Mouse (Mus musculus) limb, embryonic 14.5 days (tissue): ENCODE measurements around the gene Fam229a. TPM values are rescaled to one million over a fixed set of nuclear protein-coding genes. Genes with fewer than 3 reads are reported as not detected.

ENCODE experiments used
- ATAC-seq: fragments of 200-750 bp; cut with Nextera tagmentation; 2 replicates; pipeline ENCODE4 v1.8.0; 2017; ENCODE audit warnings: low read depth, moderate number of reproducible peaks, moderate TSS enrichment; ENCODE audit not compliant: low FRiP score
- DNase-seq: peaks from one replicate; pipeline ENCODE4 v3.0.0-alpha.2; 2015; ENCODE audit warnings: low spot score
- H3K27ac ChIP-seq: fragments of 300-500 bp; sonication (generic); replicated peaks from 2 replicates; pipeline ENCODE4 v1.5.1; 2014; ENCODE audit warnings: low read depth, mild to moderate bottlenecking, low read length, moderate library complexity, mixed read lengths
- H3K27me3 ChIP-seq: fragments of 300-500 bp; sonication (generic); 2 replicates; pipeline ENCODE4 v1.6.1; 2014; ENCODE audit warnings: low read length, mixed read lengths; ENCODE audit not compliant: control insufficient read depth, insufficient read depth
- H3K36me3 ChIP-seq: fragments of 300-500 bp; sonication (generic); 2 replicates; pipeline ENCODE4 v1.6.1; 2014; ENCODE audit warnings: mild to moderate bottlenecking, low read length, moderate library complexity, mixed read lengths; ENCODE audit not compliant: control insufficient read depth, insufficient read depth
- H3K4me1 ChIP-seq: fragments of 300-500 bp; sonication (generic); 2 replicates; pipeline ENCODE4 v1.6.1; 2014; ENCODE audit warnings: antibody characterized with exemption, low read length, mixed read lengths; ENCODE audit not compliant: control insufficient read depth, insufficient read depth
- H3K4me2 ChIP-seq: fragments of 300-500 bp; sonication (generic); replicated peaks from 2 replicates; pipeline ENCODE4 v1.6.1; 2014; ENCODE audit warnings: low read depth, mild to moderate bottlenecking, low read length, moderate library complexity; ENCODE audit not compliant: severe bottlenecking
- H3K4me3 ChIP-seq: fragments of 300-500 bp; sonication (generic); replicated peaks from 2 replicates; pipeline ENCODE4 v1.5.1; 2014; ENCODE audit warnings: low read length
- H3K9ac ChIP-seq: fragments of 300-500 bp; sonication (generic); 2 replicates; pipeline ENCODE4 v1.6.1; 2014; ENCODE audit warnings: mild to moderate bottlenecking, low read depth, low read length, moderate library complexity; ENCODE audit not compliant: severe bottlenecking
- H3K9me3 ChIP-seq: fragments of 300-500 bp; sonication (generic); 2 replicates; pipeline ENCODE4 v1.6.1; 2016; ENCODE audit warnings: low read length; ENCODE audit not compliant: control insufficient read depth
- POLR2A ChIP-seq: fragments of 200-500 bp; IDR thresholded peaks from 2 replicates; pipeline ENCODE4 v1.8.0; 2012; ENCODE audit warnings: inconsistent platforms, mild to moderate bottlenecking, moderate library complexity, borderline replicate concordance; ENCODE audit not compliant: insufficient read depth, insufficient read length; ENCODE audit errors: extremely low read depth
- WGBS: fragments of 180-500 bp; shearing (Covaris S2); extraction: QIAGEN DNeasy Blood & Tissue Kit; methylation state at CpG from one replicate; pipeline ENCODE4 v1.1.7; 2014; 5-methylcytosine and 5-hydroxymethylcytosine counted together
- polyA plus RNA-seq, 2 experiments: library from polyadenylated mRNA; depleted of rRNA in 1 of 2; stranded (reverse) in 1 of 2; unstranded in 1 of 2; fragments of >200 nt; fragmentation: Nextera tagmentation in 1 of 2; extraction: Ambion mirVana in 1 of 2; gene quantifications; 2 replicates each; pipeline versions ENCODE4 v1.2.1 to v1.2.3; 2012 to 2014

The Fam229a gene
- polyA plus RNA-seq, 2 experiments = not detected

- no peak for TF ChIP-seq POLR2A
- DNase-seq = no peak
- H3K27ac ChIP-seq = no peak overlapping the region
- no peak for ATAC-seq
- H3K9me3 ChIP-seq = no peaks in the 10 kb centered on the region
- no peaks in the 10 kb centered on the region for H3K27me3 ChIP-seq
- H3K36me3 ChIP-seq = no peaks in the 10 kb centered on the region
- no peak overlapping the region for H3K4me3 ChIP-seq
- 85% methylated on average over 3 of the region's 3 CpGs for whole genome bisulfite sequencing
- no peak overlapping the region for H3K9ac ChIP-seq
- H3K4me2 ChIP-seq = no peak overlapping the region
- H3K4me1 ChIP-seq = no peaks in the 10 kb centered on the region; the same call in 1 of the 2 replicates
Measured at GRCm38 (mm10) chr4:129505511-129505910, 14.5 kb downstream of the Fam229a start.

GRCm38 (mm10) chr4:129507434-129508236 lies 16.6 kb downstream of the Fam229a start:
- no peaks in the 10 kb centered on the region for H3K27me3 ChIP-seq
- no peak for TF ChIP-seq POLR2A
- H3K9ac ChIP-seq = no peak overlapping the region
- H3K9me3 ChIP-seq = no peaks in the 10 kb centered on the region
- H3K4me3 ChIP-seq = no peak overlapping the region
- ATAC-seq (no peak), DNase-seq (no peak)
- no peaks in the 10 kb centered on the region for H3K36me3 ChIP-seq
- H3K4me1 ChIP-seq = peaks cover 4% of the 10 kb centered on the region; the same call in 1 of the 2 replicates
- 60% methylated on average over 9 of the region's 10 CpGs for WGBS
- H3K27ac ChIP-seq = no peak overlapping the region
- H3K4me2 ChIP-seq = no peak overlapping the region

GRCm38 (mm10) chr4:129508237-129508515 lies 17.2 kb downstream of the Fam229a start:
- H3K36me3 ChIP-seq = no peaks in the 10 kb centered on the region
- H3K4me1 ChIP-seq = peaks cover 9% of the 10 kb centered on the region; the same call in 1 of the 2 replicates
- TF ChIP-seq POLR2A = no peak
- no peaks in the 10 kb centered on the region for H3K9me3 ChIP-seq
- no peaks in the 10 kb centered on the region for H3K27me3 ChIP-seq
- WGBS = 66% methylated on average over 3 of the region's 3 CpGs
- no peak overlapping the region for H3K9ac ChIP-seq
- no peak overlapping the region for H3K4me2 ChIP-seq
- ATAC-seq = no peak
- no peak for DNase-seq
- H3K4me3 ChIP-seq = no peak overlapping the region
- no peak overlapping the region for H3K27ac ChIP-seq

- whole genome bisulfite sequencing = 61% methylated on average over 15 of the region's 15 CpGs
- ATAC-seq (no peak), DNase-seq (no peak)
- Histone ChIP-seq H3K4me2 (no peak overlapping the region), H3K4me1 (peaks cover 10% of the 10 kb centered on the region; the same call in 1 of the 2 replicates), H3K4me3 (no peak overlapping the region), H3K9me3 (no peaks in the 10 kb centered on the region), H3K9ac (no peak overlapping the region), H3K27ac (no peak overlapping the region), H3K27me3 (no peaks in the 10 kb centered on the region), H3K36me3 (no peaks in the 10 kb centered on the region)
- no peak for TF ChIP-seq POLR2A
Measured at GRCm38 (mm10) chr4:129508834-129509600, 18.0 kb downstream of the Fam229a start.

GRCm38 (mm10) chr4:129509650-129510049 lies 18.7 kb downstream of the Fam229a start:
- ATAC-seq = no peak
- Histone ChIP-seq H3K27ac (no peak overlapping the region), H3K36me3 (no peaks in the 10 kb centered on the region), H3K27me3 (no peaks in the 10 kb centered on the region), H3K9me3 (no peaks in the 10 kb centered on the region), H3K4me3 (no peak overlapping the region), H3K9ac (no peak overlapping the region), H3K4me1 (peaks cover 10% of the 10 kb centered on the region; the same call in 1 of the 2 replicates), H3K4me2 (no peak overlapping the region)
- no peak for DNase-seq
- no peak for TF ChIP-seq POLR2A
- 78% methylated on average over 3 of the region's 3 CpGs for WGBS
